Mouse (Mus musculus) hindbrain, postnatal 0 days (tissue): ENCODE results near the gene Proser1. TPM values are rescaled to one million over a fixed set of nuclear protein-coding genes. Genes with fewer than 3 reads are reported as not detected.

Experiments used
- ATAC-seq: fragments of 200-750 bp; cut with Nextera tagmentation; 2 replicates; pipeline ENCODE4 v1.8.0; 2017; ENCODE audit warnings: mild to moderate bottlenecking, moderate TSS enrichment, moderate library complexity
- DNase-seq: peaks from one replicate; pipeline ENCODE4 v3.0.0-alpha.2; 2015; ENCODE audit warnings: low spot score
- H3K27ac ChIP-seq: fragments of 300-500 bp; sonication (generic); 2 replicates; pipeline ENCODE4 v1.5.1; 2014; ENCODE audit warnings: mild to moderate bottlenecking
- H3K27me3 ChIP-seq: fragments of 300-500 bp; sonication (generic); 2 replicates; pipeline ENCODE4 v1.6.1; 2014; ENCODE audit warnings: low read length, mixed read lengths; ENCODE audit not compliant: insufficient read depth
- H3K36me3 ChIP-seq: fragments of 300-500 bp; sonication (generic); 2 replicates; pipeline ENCODE4 v1.6.1; 2014; ENCODE audit warnings: low read length, mixed read lengths; ENCODE audit not compliant: insufficient read depth
- H3K4me1 ChIP-seq: fragments of 300-500 bp; sonication (generic); 2 replicates; pipeline ENCODE4 v1.6.1; 2014; ENCODE audit warnings: antibody characterized with exemption, low read length, mixed read lengths; ENCODE audit not compliant: insufficient read depth
- H3K4me2 ChIP-seq: fragments of 300-500 bp; sonication (generic); 2 replicates; pipeline ENCODE4 v1.6.1; 2014; ENCODE audit warnings: low read depth, mild to moderate bottlenecking, low read length, moderate library complexity, mixed read lengths
- H3K4me3 ChIP-seq: fragments of 300-500 bp; sonication (generic); 2 replicates; pipeline ENCODE4 v1.5.1; 2014; ENCODE audit warnings: low read length
- H3K9ac ChIP-seq: fragments of 300-500 bp; sonication (generic); replicated peaks from 2 replicates; pipeline ENCODE4 v1.6.1; 2014; ENCODE audit warnings: mild to moderate bottlenecking, low read length, moderate library complexity, mixed read lengths
- H3K9me3 ChIP-seq: fragments of 300-500 bp; sonication (generic); 2 replicates; pipeline ENCODE4 v1.6.1; 2016; ENCODE audit warnings: low read length, mixed read lengths
- CTCF ChIP-seq: IDR thresholded peaks from 2 replicates; pipeline ENCODE4 v1.5.1; 2016; ENCODE audit warnings: antibody characterized with exemption, control low read depth, low read depth
- WGBS: fragments of 180-500 bp; shearing (Covaris S2); extraction: QIAGEN DNeasy Blood & Tissue Kit; methylation state at CpG from one replicate; pipeline ENCODE4 v1.1.7; 2014; 5-methylcytosine and 5-hydroxymethylcytosine counted together
- polyA plus RNA-seq: library from polyadenylated mRNA; unstranded; fragments of >200 nt; fragmentation: Nextera tagmentation; extraction: Ambion mirVana; gene quantifications from 2 replicates; pipeline ENCODE4 v1.2.1, GENCODE M21; 2015
- total RNA-seq: library from RNA; depleted of rRNA; stranded (reverse); fragments of >200 nt; gene quantifications from 2 replicates; pipeline ENCODE4 v1.2.3, GENCODE M21; 2014

Gene Proser1
- total and polyA plus RNA-seq, 2 experiments from 2014 or later, result 8.4 to 14.8 TPM

GRCm38 (mm10) chr3:53474179-53474578 is 10.7 kb downstream of the Proser1 start:
- TF ChIP-seq CTCF, result no peak
- H3K9ac ChIP-seq, result no peak overlapping the region
- no peaks in the 10 kb centered on the region for H3K9me3 ChIP-seq
- H3K4me1 ChIP-seq, result no peaks in the 10 kb centered on the region
- ATAC-seq (no peak), DNase-seq (no peak)
- 64% methylated on average over 4 of the region's 4 CpGs for WGBS
- H3K27ac ChIP-seq, result no peak overlapping the region
- H3K4me2 ChIP-seq, result no peak overlapping the region
- peaks cover 59% of the 10 kb centered on the region for H3K36me3 ChIP-seq
- H3K4me3 ChIP-seq, result no peak overlapping the region
- H3K27me3 ChIP-seq, result no peaks in the 10 kb centered on the region

GRCm38 (mm10) chr3:53475889-53476288 is 12.4 kb downstream of the Proser1 start:
- H3K4me2 ChIP-seq, result no peak overlapping the region
- H3K4me1 ChIP-seq, result no peaks in the 10 kb centered on the region
- peaks cover 67% of the 10 kb centered on the region for H3K36me3 ChIP-seq
- TF ChIP-seq CTCF, result peak; percentile 80
- no peak overlapping the region for H3K4me3 ChIP-seq
- H3K9ac ChIP-seq, result no peak overlapping the region
- ATAC-seq, result peak; percentile 81
- DNase-seq, result peak; percentile 76
- no peaks in the 10 kb centered on the region for H3K9me3 ChIP-seq
- WGBS, result 44% methylated on average over 6 of the region's 6 CpGs
- H3K27ac ChIP-seq, result no peak overlapping the region
- no peaks in the 10 kb centered on the region for H3K27me3 ChIP-seq

GRCm38 (mm10) chr3:53477468-53477867 is 14.0 kb downstream of the Proser1 start:
- Histone ChIP-seq H3K9ac (no peak overlapping the region), H3K27me3 (no peaks in the 10 kb centered on the region), H3K36me3 (peaks cover 58% of the 10 kb centered on the region), H3K27ac (no peak overlapping the region), H3K4me2 (no peak overlapping the region), H3K9me3 (no peaks in the 10 kb centered on the region), H3K4me3 (no peak overlapping the region), H3K4me1 (no peaks in the 10 kb centered on the region)
- DNase-seq (peak; percentile 47), ATAC-seq (peak; percentile 50)
- 64% methylated on average over 17 of the region's 17 CpGs for WGBS
- no peak for TF ChIP-seq CTCF

GRCm38 (mm10) chr3:53478419-53479046 is 15.1 kb downstream of the Proser1 start:
- Histone ChIP-seq H3K9me3 (no peaks in the 10 kb centered on the region), H3K4me2 (no peak overlapping the region), H3K4me1 (no peaks in the 10 kb centered on the region), H3K36me3 (peaks cover 49% of the 10 kb centered on the region), H3K27ac (no peak overlapping the region), H3K9ac (no peak overlapping the region), H3K4me3 (no peak overlapping the region), H3K27me3 (no peaks in the 10 kb centered on the region)
- ATAC-seq (no peak), DNase-seq (no peak)
- WGBS, result 96% methylated on average over 30 of the region's 30 CpGs
- no peak for TF ChIP-seq CTCF

GRCm38 (mm10) chr3:53483414-53484059 is 20.1 kb downstream of the Proser1 start:
- H3K4me2 ChIP-seq, result no peak overlapping the region
- no peak overlapping the region for H3K9ac ChIP-seq
- no peak overlapping the region for H3K27ac ChIP-seq

GRCm38 (mm10) chr3:53486561-53486960 is 23.1 kb downstream of the Proser1 start:
- 82% methylated on average over 10 of the region's 10 CpGs for WGBS
- Histone ChIP-seq H3K9ac (no peak overlapping the region), H3K4me3 (no peak overlapping the region), H3K4me1 (no peaks in the 10 kb centered on the region), H3K4me2 (no peak overlapping the region), H3K27me3 (no peaks in the 10 kb centered on the region), H3K27ac (no peak overlapping the region), H3K36me3 (no peaks in the 10 kb centered on the region; the same call in 1 of the 2 replicates), H3K9me3 (no peaks in the 10 kb centered on the region)
- ATAC-seq, result no peak
- DNase-seq, result no peak
- TF ChIP-seq CTCF, result no peak

More at GRCm38 (mm10) chr3:53483414-53484059, 20.1 kb downstream of the Proser1 start:
- no peaks in the 10 kb centered on the region for H3K4me1 ChIP-seq
- peaks cover 14% of the 10 kb centered on the region; the same call in 1 of the 2 replicates for H3K36me3 ChIP-seq
- H3K9me3 ChIP-seq, result no peaks in the 10 kb centered on the region
- H3K27me3 ChIP-seq, result no peaks in the 10 kb centered on the region
- no peak overlapping the region for H3K4me3 ChIP-seq
- DNase-seq, result no peak
- no peak for ATAC-seq
- WGBS, result 93% methylated on average over 8 of the region's 8 CpGs
- no peak for TF ChIP-seq CTCF
